Mouse (Mus musculus) myocyte (in vitro differentiated cells): ENCODE results near the gene Chac2.

Source experiments
- CEBPB ChIP-seq: IDR thresholded peaks from 2 replicates; pipeline ENCODE4 v1.6.1; 2011; ENCODE audit warnings: mild to moderate bottlenecking, moderate library complexity; ENCODE audit not compliant: poor library complexity, insufficient read depth, severe bottlenecking
- E2F4 ChIP-seq: IDR thresholded peaks from one replicate; pipeline ENCODE4 v1.6.1; 2011; ENCODE audit warnings: mild to moderate bottlenecking, control low read depth, moderate library complexity; ENCODE audit not compliant: insufficient read depth
- MAX ChIP-seq: IDR thresholded peaks from one replicate; pipeline ENCODE4 v1.6.1; 2011; ENCODE audit warnings: low read depth, mild to moderate bottlenecking, control low read depth
- MYOD1 ChIP-seq, 3 experiments: IDR thresholded peaks; one replicate each; pipeline ENCODE4 v1.6.1; 2011; ENCODE audit warnings: control low read depth in 2 of 3, low read depth in 2 of 3, mild to moderate bottlenecking in 2 of 3, moderate library complexity in 1 of 3; ENCODE audit not compliant: insufficient read length in 2 of 3, control insufficient read depth in 1 of 3
- MYOG ChIP-seq, 3 experiments: IDR thresholded peaks; one replicate each; pipeline ENCODE4 v1.6.1; 2011; ENCODE audit warnings: control low read depth in 2 of 3, low read depth in 2 of 3, mild to moderate bottlenecking in 2 of 3; ENCODE audit not compliant: insufficient read length in 2 of 3, control insufficient read depth in 1 of 3, insufficient read depth in 1 of 3
- POLR2A ChIP-seq: IDR thresholded peaks from one replicate; pipeline ENCODE4 v1.6.1; 2011; ENCODE audit warnings: low read depth, mild to moderate bottlenecking, control low read depth, moderate library complexity; ENCODE audit not compliant: insufficient read length
- POLR2AphosphoS2 ChIP-seq: IDR thresholded peaks from one replicate; pipeline ENCODE4 v1.6.1; 2011; ENCODE audit warnings: low read depth, control low read depth; ENCODE audit not compliant: insufficient read length
- TCF12 ChIP-seq: IDR thresholded peaks from one replicate; pipeline ENCODE4 v1.6.1; 2011; ENCODE audit warnings: mild to moderate bottlenecking, control low read depth; ENCODE audit not compliant: poor library complexity, insufficient read depth, severe bottlenecking
- USF1 ChIP-seq: IDR thresholded peaks from one replicate; pipeline ENCODE4 v1.6.1; 2011; ENCODE audit warnings: low read depth, mild to moderate bottlenecking, control low read depth, moderate library complexity

DNA sequence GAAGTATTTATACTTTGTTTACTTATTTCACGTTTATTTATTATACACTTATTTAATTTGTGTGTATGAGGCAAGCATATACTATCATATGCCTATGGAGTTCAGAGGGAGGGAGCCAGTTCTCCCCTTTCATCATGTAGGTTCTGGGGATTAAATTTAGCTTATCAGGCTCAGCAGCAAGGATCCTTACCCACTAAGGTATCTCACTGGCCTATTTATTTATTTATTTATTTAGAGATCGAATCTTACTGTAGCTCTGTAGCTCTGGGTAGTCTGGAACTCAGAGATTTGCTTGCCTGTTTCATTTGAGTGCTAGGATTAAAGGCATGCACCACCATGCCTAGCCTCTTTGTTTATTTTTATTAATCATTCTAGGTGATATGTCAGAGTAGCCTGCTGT is 12.6 kb upstream of the Chac2 start:
- TF ChIP-seq POLR2A (no peak), USF1 (no peak), POLR2AphosphoS2 (no peak), MAX (no peak), E2F4 (no peak), CEBPB (no peak), MYOG (IDR thresholded peaks at IDR 0.05; ENCODE audit: control insufficient read depth in 1 of 3, insufficient read depth in 1 of 3, insufficient read length in 2 of 3, low read depth in 2 of 3) (no peak), TCF12 (no peak), MYOD1 (IDR thresholded peaks at IDR 0.05; ENCODE audit: control insufficient read depth in 1 of 3, insufficient read length in 2 of 3, low read depth in 2 of 3) (no peak)
